Mouse (Mus musculus) intestine, embryonic 16.5 days (tissue): ENCODE measurements around the gene Large1. TPM values are rescaled to one million over a fixed set of nuclear protein-coding genes. Genes with fewer than 3 reads are reported as not detected.

Experiments
- microRNA-seq: library from miRNA; unstranded; fragments of <30 nt; microRNA quantifications from one replicate; pipeline ENCODE4, GENCODE M21; 2016
- polyA plus RNA-seq: library from polyadenylated mRNA; unstranded; fragments of >200 nt; fragmentation: Nextera tagmentation; extraction: Ambion mirVana; gene quantifications from 2 replicates; pipeline ENCODE4 v1.2.1, GENCODE M21; 2015

Large1 gene
- polyA plus RNA-seq, 1 experiment from 2014 or later = 5.0 TPM

Small RNA genes within 50 kb of the gene (microRNA-seq; reads per million reads assigned to microRNA genes)
- 1.1 reads per million for gene Mir28b
